Mouse (Mus musculus): Measurements from ENCODE around the gene Acyp2.

Gene Acyp2

DNA sequence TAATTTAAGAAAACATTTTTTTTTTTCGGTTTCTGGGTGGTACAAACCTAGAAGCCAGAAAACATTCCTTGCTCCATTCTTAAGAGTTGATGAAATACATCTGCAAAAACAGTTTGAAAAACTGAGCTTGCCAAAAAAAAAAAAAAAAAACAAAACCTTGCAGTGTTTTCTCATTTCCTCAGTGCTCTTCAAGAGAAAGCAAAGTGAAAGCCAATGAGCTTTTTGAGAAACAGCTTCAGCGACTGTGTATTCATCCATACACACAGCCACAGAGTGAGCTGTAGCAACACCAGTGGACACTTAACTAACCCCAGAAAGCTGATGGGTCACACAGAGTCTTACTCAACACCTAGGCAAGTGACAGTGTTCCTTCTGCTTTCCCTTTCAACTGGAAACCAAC, 69.4 kb downstream of the Acyp2 start:
- no peak for DNase-seq (ENCODE audit: low spot score)

DNA sequence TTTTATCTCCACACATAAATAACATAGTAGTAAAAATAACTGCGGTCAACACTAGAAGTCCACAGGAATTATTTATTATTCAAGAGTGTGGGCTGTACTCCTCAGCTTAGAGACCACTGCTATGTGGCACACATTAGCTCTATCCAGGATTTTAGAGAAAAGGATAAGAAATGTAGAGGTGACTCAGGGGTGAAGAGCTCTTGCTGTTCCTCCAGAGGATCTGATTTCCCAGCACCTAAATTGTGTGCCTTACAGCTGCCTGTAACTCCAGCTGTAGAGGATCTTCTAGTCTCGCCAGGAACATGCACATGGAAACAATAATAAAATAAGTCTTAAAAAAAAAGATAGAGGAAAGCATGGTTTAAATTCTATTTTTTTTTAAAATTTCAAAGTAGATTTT, 70.5 kb downstream of the Acyp2 start:
- DNase-seq (ENCODE audit: low spot score): no peak

DNA sequence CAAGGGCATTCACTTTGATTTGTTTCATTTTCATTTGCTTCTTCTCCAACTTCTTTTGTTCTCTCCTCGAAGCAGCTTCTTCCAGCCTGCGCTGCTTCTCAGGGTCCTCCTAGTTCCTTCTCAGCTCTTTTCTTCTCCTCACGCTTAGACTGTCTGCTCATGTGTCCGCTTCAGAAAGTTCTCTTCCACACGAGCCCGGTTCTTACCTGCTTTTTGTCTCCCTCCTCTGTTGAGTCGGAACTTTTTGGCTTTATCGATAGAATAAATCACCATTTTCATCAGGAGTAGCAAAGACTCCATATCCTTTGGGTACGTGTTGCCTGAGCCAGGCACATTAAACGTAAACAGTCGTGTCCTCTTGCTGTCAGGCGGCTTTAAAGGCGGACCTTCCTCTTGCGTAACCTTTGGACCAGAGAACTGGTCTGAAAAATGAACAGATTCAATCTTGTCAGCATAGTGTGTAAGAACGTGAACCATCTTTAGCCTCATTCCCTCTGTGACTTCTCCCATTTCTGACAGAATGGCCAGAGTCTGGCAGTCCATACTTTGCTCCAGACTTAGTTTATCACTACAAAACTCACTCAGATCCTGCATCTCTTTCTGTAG, 76.5 kb downstream of the Acyp2 start:
- DNase-seq (ENCODE audit: low spot score): no peak

DNA sequence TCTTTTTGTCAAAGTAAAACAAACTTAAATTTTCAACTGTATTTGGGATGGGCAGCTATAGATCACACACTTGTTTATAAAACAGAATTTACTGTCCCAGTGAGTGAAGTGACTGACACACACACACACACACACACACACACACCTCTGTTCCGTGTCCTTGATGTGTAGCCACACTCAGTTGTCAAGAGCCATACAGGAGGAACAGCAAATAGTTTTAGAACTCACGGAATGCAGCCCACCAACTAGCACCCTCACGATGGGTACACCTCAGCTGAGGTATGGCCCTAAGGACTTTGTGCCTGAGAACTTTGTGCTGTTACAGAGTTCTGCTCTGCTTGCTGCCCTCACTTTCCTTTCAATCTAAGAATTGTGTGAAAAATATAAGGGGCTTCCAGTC, 78.8 kb downstream of the Acyp2 start:
- no peak for DNase-seq (ENCODE audit: low spot score)

DNA sequence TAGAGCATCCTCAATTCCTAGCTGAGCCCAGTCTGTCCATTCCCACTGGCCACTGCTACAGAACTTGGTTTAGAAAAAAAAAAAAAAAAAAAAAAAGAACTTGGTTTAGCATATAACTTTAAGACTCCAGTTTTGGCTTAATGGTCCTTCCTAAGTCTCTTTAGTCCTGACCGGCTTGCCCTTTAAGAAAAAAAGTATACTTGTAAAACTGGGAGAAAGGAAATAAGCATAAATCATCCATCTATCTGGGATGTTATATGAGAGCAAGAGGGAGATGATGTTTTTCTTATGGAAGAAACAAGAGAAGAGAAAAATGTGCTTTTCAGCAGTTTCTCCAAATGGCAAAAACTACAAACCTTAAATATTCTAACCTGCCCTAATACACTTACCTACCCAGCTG, 89.2 kb downstream of the Acyp2 start:
- no peak for DNase-seq (ENCODE audit: low spot score)

DNA sequence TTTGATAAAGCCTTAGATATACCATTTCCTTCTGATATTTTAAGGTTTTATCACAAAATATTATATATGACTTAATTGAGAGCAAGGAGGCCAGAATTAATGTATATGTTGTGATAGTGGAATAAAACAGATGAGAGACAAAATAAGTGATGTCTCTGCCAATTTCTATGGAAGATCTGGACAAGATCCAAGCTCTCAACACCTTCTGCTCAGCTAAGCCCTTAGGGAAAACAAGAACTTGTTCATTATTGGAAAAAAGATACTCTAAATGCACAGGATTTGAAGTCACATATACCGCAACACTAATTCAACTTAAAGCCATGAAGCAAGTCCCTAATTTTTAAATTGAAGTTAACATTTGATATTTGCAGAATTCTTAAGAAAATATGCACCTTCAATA, 96.0 kb downstream of the Acyp2 start:
- no peak for DNase-seq (ENCODE audit: low spot score)

DNA sequence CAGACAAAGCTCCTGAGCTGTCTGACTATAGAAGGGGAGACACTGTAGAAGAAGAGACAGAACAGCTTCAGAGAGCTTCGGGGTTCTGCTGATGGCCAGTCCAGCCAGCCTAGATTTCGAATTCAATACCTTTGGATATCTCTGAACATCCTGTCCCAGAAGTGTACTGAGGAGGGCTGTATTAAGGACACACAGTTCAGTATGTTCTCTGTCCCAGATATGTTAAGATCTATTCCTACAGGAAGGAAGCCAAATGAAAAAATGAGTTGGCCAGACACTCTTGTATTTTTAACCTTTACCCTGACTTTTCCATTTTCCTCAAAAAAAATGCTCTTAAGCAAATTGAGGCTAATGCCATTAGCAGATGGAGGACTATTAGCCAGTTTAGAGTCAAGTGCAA, 132.3 kb downstream of the Acyp2 start:
- no peak for DNase-seq (ENCODE audit: low spot score)

DNA sequence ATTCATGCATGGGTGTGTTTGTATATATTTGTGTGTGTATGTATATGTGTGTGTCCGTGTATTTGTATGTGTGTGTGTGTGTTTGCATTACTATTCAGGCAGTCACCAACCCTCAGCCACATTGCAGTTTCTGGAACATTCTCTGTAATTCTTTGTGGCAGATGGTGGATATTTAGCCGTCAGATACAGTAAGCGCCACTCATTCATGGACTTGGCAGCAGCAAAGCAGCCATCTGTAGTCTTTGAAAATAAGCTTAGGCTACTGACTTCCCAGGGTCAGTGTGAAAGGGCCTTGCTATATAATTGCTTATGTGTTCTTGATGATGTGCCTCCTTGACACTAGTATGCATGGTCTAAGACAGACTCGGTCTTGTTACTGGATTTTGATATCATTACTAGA, 141.2 kb downstream of the Acyp2 start:
- no peak for DNase-seq (ENCODE audit: low spot score)

DNA sequence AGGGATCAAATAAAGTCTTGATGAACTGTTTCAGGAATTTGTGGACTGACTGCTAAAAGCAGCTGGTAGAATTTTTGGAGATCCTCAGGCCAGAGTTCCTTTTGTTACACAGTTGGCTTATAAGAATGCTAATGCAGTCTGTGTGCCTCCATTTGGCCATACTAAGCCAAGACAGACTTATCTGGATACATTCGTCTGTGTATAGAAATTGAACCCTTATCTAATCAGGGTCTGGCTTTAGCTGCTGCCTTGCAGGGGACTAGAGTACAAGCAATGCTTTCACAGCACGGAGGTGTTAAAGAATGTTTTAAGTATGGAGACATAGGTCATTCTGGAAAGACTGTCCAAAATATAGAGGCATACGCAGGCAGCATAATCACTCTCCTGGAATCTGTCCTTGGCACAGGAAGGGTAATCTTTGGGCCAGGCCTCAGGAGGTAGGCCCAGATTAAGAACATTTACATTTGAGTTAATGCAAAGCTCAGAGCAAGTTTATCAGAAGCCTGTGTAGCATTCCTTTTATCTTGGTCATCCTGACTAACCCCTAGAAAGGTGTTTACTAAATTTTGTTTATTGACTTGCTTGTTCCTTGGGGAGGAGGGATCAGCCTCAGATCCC, 150.5 kb downstream of the Acyp2 start:
- DNase-seq (ENCODE audit: low spot score): no peak

DNA sequence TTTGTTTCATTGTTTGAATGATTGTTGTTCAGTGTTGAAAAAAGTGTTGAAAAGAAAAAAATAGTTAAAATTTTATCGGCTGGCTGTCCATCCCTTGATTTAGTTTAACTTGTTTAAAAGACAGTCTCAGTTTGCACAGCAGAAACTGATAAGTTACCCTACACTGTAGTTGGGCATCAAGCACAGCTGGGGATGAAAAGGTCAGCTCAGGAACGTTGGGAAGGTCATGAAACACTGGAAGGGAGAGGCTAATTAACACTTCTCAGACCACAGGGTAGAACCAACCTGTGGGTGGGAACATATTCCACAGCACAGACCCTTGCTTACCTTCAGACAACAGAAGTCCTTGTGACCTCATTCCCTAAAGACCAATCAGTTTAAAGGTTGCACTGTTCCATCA, 152.2 kb downstream of the Acyp2 start:
- no peak for DNase-seq (ENCODE audit: low spot score)

DNA sequence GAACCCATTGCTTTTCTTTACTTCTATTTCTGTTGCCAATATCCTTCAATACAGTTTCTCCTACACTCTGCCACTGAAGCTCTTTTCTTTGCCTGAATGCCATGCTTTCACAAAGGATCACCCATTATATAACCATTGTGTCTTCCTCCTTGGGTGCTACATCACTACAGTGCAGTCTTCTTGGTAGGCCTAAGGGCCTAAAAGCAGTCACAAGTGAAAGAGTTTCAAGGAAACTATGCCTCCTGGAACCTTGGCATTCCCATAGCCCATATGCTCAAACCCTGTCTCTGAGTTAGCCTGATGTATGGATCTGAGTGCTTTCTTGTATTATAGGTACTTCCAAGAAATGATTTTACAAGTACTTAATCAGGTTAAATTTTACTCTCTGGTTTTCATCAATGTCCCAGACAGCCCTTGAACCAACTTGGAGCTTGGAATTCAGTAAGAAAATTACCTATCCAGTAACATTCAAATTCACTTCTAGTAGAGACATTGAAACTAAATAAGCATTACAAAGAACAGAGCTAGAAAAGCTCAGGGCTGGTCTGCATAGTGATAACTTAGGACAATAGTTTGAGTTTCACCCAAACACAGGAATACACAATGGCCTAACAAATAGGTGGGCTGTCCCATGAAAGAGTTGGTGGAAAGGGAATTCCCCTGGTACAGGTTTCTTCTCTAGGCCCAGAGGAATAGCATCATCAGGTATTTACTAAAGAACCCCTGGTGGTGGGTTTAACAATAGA, 157.7 kb downstream of the Acyp2 start:
- DNase-seq (ENCODE audit: low spot score): no peak

DNA sequence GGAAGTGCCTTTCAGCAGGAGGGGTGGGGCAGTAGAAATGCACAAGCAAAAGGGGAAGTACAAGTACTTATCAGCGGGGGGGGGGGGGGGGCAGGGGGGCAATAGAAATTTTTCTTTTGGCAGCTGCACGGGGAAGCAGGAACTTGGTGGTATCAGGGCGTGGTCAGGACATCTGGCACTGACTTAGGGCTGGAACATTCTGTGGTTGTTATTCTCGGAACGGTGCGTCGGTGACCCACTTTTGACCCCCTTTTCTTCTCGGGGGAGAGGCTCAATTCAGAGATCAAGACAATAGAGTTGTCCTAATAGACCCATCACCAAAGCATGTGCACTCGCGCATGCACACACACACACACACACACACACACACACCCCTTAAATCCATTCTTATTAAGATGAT, 161.2 kb downstream of the Acyp2 start:
- DNase-seq (ENCODE audit: low spot score): no peak

DNA sequence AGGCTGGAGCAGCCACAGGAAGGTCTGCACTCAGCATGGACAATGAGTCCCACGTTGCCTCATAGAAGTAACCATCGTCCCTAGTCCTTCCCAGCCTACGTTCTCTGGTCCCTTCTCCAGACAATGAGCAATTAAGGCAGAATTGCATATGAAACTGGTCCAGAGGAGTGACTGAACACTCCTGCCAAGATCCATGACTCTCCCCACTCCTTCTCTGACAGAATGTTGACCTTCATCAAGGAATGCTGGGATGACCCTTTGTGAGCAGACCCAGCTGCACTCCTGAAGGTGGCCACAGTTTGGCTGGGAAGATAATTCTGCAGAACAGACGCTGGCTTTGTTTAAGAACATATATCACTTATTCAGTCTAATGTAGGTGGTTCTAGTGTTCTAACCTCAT, 166.1 kb downstream of the Acyp2 start:
- no peak for DNase-seq (ENCODE audit: low spot score)

DNA sequence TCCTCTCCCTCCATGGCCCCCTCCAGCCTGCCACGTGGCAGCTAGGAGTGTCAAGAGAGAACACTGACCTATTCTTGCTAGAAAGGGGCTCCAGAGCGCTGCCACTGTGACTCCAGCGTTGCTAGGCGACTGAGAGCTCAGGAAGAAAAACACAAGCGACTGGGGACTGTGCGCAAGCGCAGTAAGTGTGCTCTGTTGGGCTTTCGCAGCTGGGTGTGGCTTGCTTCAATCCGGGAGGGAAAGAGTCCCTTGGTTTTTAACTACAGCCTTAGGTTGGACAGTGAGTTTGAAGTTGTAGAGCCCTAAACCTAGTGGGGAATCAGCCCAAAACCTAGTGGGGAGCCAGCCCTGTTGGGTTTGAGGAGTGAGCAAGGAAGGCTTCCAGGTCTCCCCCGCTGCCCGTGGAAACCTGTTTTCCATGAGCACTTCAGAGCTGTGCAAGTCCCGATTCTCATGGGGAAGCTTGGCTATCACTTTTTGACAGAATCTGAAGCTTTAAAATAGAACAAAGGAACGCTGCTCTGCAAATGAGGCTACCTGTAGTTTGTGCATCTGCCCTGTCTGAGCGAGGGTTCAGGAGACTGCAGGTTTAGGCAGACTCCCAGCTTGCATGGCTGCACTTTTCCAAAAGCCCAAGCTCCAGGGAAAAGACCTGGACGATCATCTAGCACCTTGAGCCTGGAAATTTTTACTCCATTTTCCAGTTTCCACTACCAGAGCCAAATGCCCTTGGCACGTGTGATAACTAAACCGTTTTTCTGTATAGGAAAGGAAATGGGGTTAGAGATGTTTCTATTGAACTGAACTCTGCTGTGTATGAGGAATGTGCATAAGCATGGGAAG, 177.4 kb downstream of the Acyp2 start, which contains the start of gene 4930505A04Rik:
TSS of gene 4930505A04Rik (minus strand) at position 77 of the 843 bp plus-strand sequence.
- no peak for DNase-seq (ENCODE audit: low spot score)

DNA sequence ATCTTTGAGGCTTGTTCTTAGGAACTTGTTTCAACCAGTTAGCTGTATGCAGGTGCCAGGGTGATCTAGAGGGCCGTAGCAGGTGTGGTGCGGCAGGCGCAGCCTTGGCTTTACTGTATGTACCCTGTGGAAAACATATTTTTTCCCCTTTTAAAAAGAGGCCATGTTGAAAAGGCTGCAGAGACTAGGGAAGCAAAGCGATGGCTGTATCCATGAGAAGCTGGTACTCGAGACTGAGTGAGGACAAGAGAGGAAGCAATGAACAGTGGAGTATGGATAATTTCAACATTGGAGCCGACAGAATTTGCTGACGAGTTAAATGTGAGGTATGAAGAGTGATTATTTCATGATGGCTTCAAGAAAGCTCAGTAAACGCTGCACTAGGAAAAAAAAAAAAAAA, 178.2 kb downstream of the Acyp2 start:
- no peak for DNase-seq (ENCODE audit: low spot score)

All from T-cell, adult 2 months (primary cell).